Comparison of ENCODE assay signal across 7 mouse cellular contexts in the genomic region with DNA sequence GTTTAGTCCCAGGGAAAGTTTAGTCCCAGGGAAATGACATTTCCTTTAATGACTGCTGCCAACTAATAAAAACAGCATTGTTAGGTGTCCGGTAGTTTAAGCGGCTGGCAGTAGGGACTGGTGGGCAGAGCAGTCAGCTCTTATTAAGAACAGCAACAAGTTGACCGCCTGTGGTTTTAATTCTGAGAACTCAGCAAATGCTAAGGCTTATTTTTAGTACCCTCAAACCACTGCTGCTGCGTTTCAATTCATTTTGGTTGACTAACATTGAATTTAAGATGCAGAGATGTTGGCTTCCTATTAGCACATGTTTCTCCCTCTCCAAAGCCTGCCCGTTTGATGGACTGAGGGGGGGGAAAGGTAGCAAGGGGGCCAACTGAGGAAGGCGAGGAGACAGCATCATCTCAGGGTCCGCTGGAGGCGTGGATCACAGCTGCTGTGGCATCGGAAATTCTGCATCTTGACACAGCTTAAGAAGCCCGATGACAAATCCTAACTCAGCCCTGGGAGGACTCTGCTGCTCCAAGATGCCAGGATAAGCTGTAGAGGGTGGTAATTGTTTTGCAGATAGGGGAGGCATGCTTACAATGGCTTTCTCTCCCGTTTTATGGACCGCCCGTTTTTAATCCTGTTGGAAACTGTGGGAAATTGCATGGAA. TPM values are rescaled to one million over a fixed set of nuclear protein-coding genes. Genes with fewer than 3 reads are reported as not detected.
DNase-seq lines count a peak whose midpoint lies in the region; ATAC-seq and TF ChIP-seq lines count a peak whose summit lies in the region.

No protein-coding gene starts in this region.

- no peak for TF ChIP-seq POLR2A in limb, embryonic 14.5 days (IDR thresholded peaks at IDR 0.05; ENCODE audit: borderline replicate concordance, extremely low read depth, insufficient read depth, insufficient read length)

- TF ChIP-seq CTCF in layer of hippocampus, adult 2 months (conservative IDR thresholded peaks at IDR 0.05) = no peak

- H3K9ac ChIP-seq in lung, embryonic 15.5 days = no peak overlapping the region
- H3K9ac ChIP-seq in forebrain, embryonic 16.5 days (replicated peaks; ENCODE audit: low read depth, low read length) = peak overlapping the region; percentile 54
- H3K9ac ChIP-seq in limb, embryonic 14.5 days (ENCODE audit: low read depth, low read length, severe bottlenecking) = no peak overlapping the region
- peak overlapping the region; percentile 16; the same call in 1 of the 2 replicates for H3K9ac ChIP-seq in stomach, embryonic 16.5 days (ENCODE audit: low read length)

- H3K4me1 ChIP-seq in lung, embryonic 15.5 days = peaks cover 22% of the 10 kb centered on the region
- peaks cover 28% of the 10 kb centered on the region for H3K4me1 ChIP-seq in forebrain, embryonic 16.5 days (replicated peaks; ENCODE audit: control insufficient read depth, insufficient read depth, low read length)
- H3K4me1 ChIP-seq in limb, embryonic 14.5 days (ENCODE audit: control insufficient read depth, insufficient read depth, low read length) = peaks cover 7% of the 10 kb centered on the region
- H3K4me1 ChIP-seq in stomach, embryonic 16.5 days (ENCODE audit: control insufficient read depth, insufficient read depth, low read length) = peaks cover 13% of the 10 kb centered on the region; the same call in 1 of the 2 replicates

- no peaks in the 10 kb centered on the region for H3K9me3 ChIP-seq in lung, embryonic 15.5 days
- H3K9me3 ChIP-seq in forebrain, embryonic 16.5 days (ENCODE audit: control insufficient read depth, low read length) = no peaks in the 10 kb centered on the region
- no peaks in the 10 kb centered on the region for H3K9me3 ChIP-seq in limb, embryonic 14.5 days (ENCODE audit: control insufficient read depth, low read length)
- no peaks in the 10 kb centered on the region for H3K9me3 ChIP-seq in stomach, embryonic 16.5 days (replicated peaks; ENCODE audit: control insufficient read depth, low read length)

- H3K4me3 ChIP-seq in lung, embryonic 15.5 days = no peak overlapping the region
- peak overlapping the region; percentile 75 for H3K4me3 ChIP-seq in forebrain, embryonic 16.5 days (replicated peaks; ENCODE audit: low read length)
- peak overlapping the region; percentile 5; the same call in 1 of the 2 replicates for H3K4me3 ChIP-seq in limb, embryonic 14.5 days (replicated peaks; ENCODE audit: low read length)
- H3K4me3 ChIP-seq in stomach, embryonic 16.5 days (replicated peaks; ENCODE audit: low read length) = no peak overlapping the region; the same call in 1 of the 2 replicates
- no peak overlapping the region; the same call in 1 of the 2 replicates for H3K4me3 ChIP-seq in layer of hippocampus, adult 2 months

- H3K27me3 ChIP-seq in lung, embryonic 15.5 days = peaks cover 46% of the 10 kb centered on the region; the same call in 1 of the 2 replicates
- no peaks in the 10 kb centered on the region for H3K27me3 ChIP-seq in forebrain, embryonic 16.5 days (replicated peaks; ENCODE audit: control insufficient read depth, insufficient read depth, low read length)
- H3K27me3 ChIP-seq in limb, embryonic 14.5 days (ENCODE audit: control insufficient read depth, insufficient read depth, low read length) = 0 out of 2 replicates have a peak, but pooled peaks cover 3% of the 10 kb centered on the region
- H3K27me3 ChIP-seq in stomach, embryonic 16.5 days (ENCODE audit: control insufficient read depth, insufficient read depth, low read length) = no peaks in the 10 kb centered on the region; the same call in 1 of the 2 replicates

- H3K27ac ChIP-seq in lung, embryonic 15.5 days = no peak overlapping the region
- H3K27ac ChIP-seq in forebrain, embryonic 16.5 days (ENCODE audit: low read length) = peak overlapping the region; percentile 45; the same call in 1 of the 2 replicates
- no peak overlapping the region for H3K27ac ChIP-seq in limb, embryonic 14.5 days (replicated peaks; ENCODE audit: low read depth, low read length)
- H3K27ac ChIP-seq in stomach, embryonic 16.5 days (ENCODE audit: low read length) = no peak overlapping the region
- no peak overlapping the region for H3K27ac ChIP-seq in layer of hippocampus, adult 2 months

- WGBS in lung, embryonic 15.5 days = 44% methylated on average over 13 of the region's 13 CpGs
- WGBS in forebrain, embryonic 16.5 days = 13% methylated on average over 13 of the region's 13 CpGs
- 19% methylated on average over 13 of the region's 13 CpGs for WGBS in limb, embryonic 14.5 days
- WGBS in stomach, embryonic 16.5 days = 44% methylated on average over 13 of the region's 13 CpGs

- peak overlapping the region; percentile 99 for H3K4me2 ChIP-seq in lung, embryonic 15.5 days
- H3K4me2 ChIP-seq in forebrain, embryonic 16.5 days (ENCODE audit: low read length) = peak overlapping the region; percentile 51
- H3K4me2 ChIP-seq in limb, embryonic 14.5 days (replicated peaks; ENCODE audit: low read depth, low read length, severe bottlenecking) = peak overlapping the region; percentile 96; the same call in 1 of the 2 replicates
- peak overlapping the region; percentile 77; the same call in 1 of the 2 replicates for H3K4me2 ChIP-seq in stomach, embryonic 16.5 days (ENCODE audit: low read depth, low read length)

- ATAC-seq in lung, embryonic 15.5 days (ENCODE audit: borderline replicate concordance, extremely low read depth, low FRiP score, low TSS enrichment) = no peak
- no peak for ATAC-seq in forebrain, embryonic 16.5 days
- no peak for ATAC-seq in limb, embryonic 14.5 days (ENCODE audit: low FRiP score, low read depth)
- no peak for ATAC-seq in stomach, embryonic 16.5 days (ENCODE audit: insufficient read depth, low FRiP score)

- no peaks in the 10 kb centered on the region for H3K36me3 ChIP-seq in lung, embryonic 15.5 days
- H3K36me3 ChIP-seq in forebrain, embryonic 16.5 days (ENCODE audit: control insufficient read depth, insufficient read depth) = no peaks in the 10 kb centered on the region
- no peaks in the 10 kb centered on the region for H3K36me3 ChIP-seq in limb, embryonic 14.5 days (ENCODE audit: control insufficient read depth, insufficient read depth, low read length)
- H3K36me3 ChIP-seq in stomach, embryonic 16.5 days (ENCODE audit: control insufficient read depth, insufficient read depth, low read length) = no peaks in the 10 kb centered on the region

- no peak for DNase-seq in lung, postnatal 25 days (ENCODE audit: low spot score)
- DNase-seq in limb, embryonic 14.5 days (ENCODE audit: low spot score) = peak; percentile 25
- no peak for DNase-seq in frontal cortex, postnatal 36 days (ENCODE audit: low spot score in 2 of 2)
- DNase-seq in layer of hippocampus, adult 2 months (ENCODE audit: low spot score in 2 of 2) = no peak

RNA-seq across cellular contexts. Expression of gene Chn2, which starts 2.2 kb away (rescaled TPM):
- polyA plus RNA-seq in lung, embryonic 15.5 days (2015; fragmentation: Nextera tagmentation; extraction: Ambion mirVana) = 13.0 and 13.6 TPM in 2 replicates
- polyA plus RNA-seq in forebrain, embryonic 16.5 days (2015; fragmentation: Nextera tagmentation; extraction: Ambion mirVana) = 42.0 and 45.0 TPM in 2 replicates
- 9.5 and 11.5 TPM in 2 replicates for polyA plus RNA-seq in limb, embryonic 14.5 days (2012; rRNA removed)
- 14.3 and 15.4 TPM in 2 replicates for polyA plus RNA-seq in limb, embryonic 14.5 days (2014; fragmentation: Nextera tagmentation; extraction: Ambion mirVana)
- polyA plus RNA-seq in stomach, embryonic 16.5 days (2015; fragmentation: Nextera tagmentation; extraction: Ambion mirVana) = 16.2 and 17.8 TPM in 2 replicates
- 10 to 100 TPM; 16.0 to 19.7 TPM for total RNA-seq in layer of hippocampus, adult 2 months (2021)

Comparison
In these comparisons a context has a peak if more than half of its experiments do, and no peak if none do; other contexts are left out.
1. H3K4me3 ChIP-seq: peak in forebrain, embryonic 16.5 days (single experiment) and limb, embryonic 14.5 days (single experiment); none in lung, embryonic 15.5 days (single experiment), stomach, embryonic 16.5 days (single experiment) and layer of hippocampus, adult 2 months (single experiment).
2. H3K9ac ChIP-seq: peak in forebrain, embryonic 16.5 days (single experiment) and stomach, embryonic 16.5 days (single experiment); none in lung, embryonic 15.5 days (single experiment) and limb, embryonic 14.5 days (single experiment).
3. Peak in every context shown above with its lines, with median percentiles within 50 percentile points of each other: H3K4me2 ChIP-seq.